Mouse (Mus musculus) lung, embryonic 15.5 days (tissue): Measurements from ENCODE around the gene Klrb1c. TPM values are rescaled to one million over a fixed set of nuclear protein-coding genes. Genes with fewer than 3 reads are reported as not detected.
"Not testable (repeated sequence)": the region's sequence is repeated elsewhere in the genome, so short reads cannot be mapped to it uniquely, and the experiment has no call there.

Source experiments
- ATAC-seq: fragments of 200-750 bp; cut with Nextera tagmentation; 2 replicates; pipeline ENCODE4 v1.8.0; 2017; ENCODE audit warnings: moderate number of reproducible peaks, borderline replicate concordance; ENCODE audit not compliant: low FRiP score, low TSS enrichment; ENCODE audit errors: extremely low read depth
- H3K27ac ChIP-seq: fragments of 300-500 bp; sonication (generic); 2 replicates; pipeline ENCODE4 v1.5.1; 2015; ENCODE audit warnings: moderate library complexity, mild to moderate bottlenecking, inconsistent platforms
- H3K27me3 ChIP-seq: fragments of 300-500 bp; sonication (generic); 2 replicates; pipeline ENCODE4 v1.6.1; 2015; ENCODE audit warnings: inconsistent platforms
- H3K36me3 ChIP-seq: fragments of 300-500 bp; sonication (generic); 2 replicates; pipeline ENCODE4 v1.6.1; 2015; ENCODE audit warnings: inconsistent platforms
- H3K4me1 ChIP-seq: fragments of 300-500 bp; sonication (generic); 2 replicates; pipeline ENCODE4 v1.6.1; 2015; ENCODE audit warnings: inconsistent platforms
- H3K4me2 ChIP-seq: fragments of 300-500 bp; sonication (generic); 2 replicates; pipeline ENCODE4 v1.6.1; 2015; ENCODE audit warnings: inconsistent platforms, mild to moderate bottlenecking, moderate library complexity
- H3K4me3 ChIP-seq: fragments of 300-500 bp; sonication (generic); 2 replicates; pipeline ENCODE4 v1.5.1; 2015; ENCODE audit warnings: mild to moderate bottlenecking, inconsistent platforms
- H3K9ac ChIP-seq: fragments of 300-500 bp; sonication (generic); 2 replicates; pipeline ENCODE4 v1.6.1; 2015; ENCODE audit warnings: inconsistent platforms
- H3K9me3 ChIP-seq: fragments of 300-500 bp; sonication (generic); 2 replicates; pipeline ENCODE4 v1.6.1; 2016; ENCODE audit warnings: inconsistent platforms
- WGBS: fragments of 180-500 bp; shearing (Covaris S2); methylation state at CpG from one replicate; pipeline ENCODE4 v1.1.7; 2015; 5-methylcytosine and 5-hydroxymethylcytosine counted together
- polyA plus RNA-seq: library from polyadenylated mRNA; unstranded; fragments of >200 nt; fragmentation: Nextera tagmentation; extraction: Ambion mirVana; gene quantifications from 2 replicates; pipeline ENCODE4 v1.2.1, GENCODE M21; 2015

Klrb1c gene
- polyA plus RNA-seq, 1 experiment from 2014 or later, result 0.16 TPM

DNA sequence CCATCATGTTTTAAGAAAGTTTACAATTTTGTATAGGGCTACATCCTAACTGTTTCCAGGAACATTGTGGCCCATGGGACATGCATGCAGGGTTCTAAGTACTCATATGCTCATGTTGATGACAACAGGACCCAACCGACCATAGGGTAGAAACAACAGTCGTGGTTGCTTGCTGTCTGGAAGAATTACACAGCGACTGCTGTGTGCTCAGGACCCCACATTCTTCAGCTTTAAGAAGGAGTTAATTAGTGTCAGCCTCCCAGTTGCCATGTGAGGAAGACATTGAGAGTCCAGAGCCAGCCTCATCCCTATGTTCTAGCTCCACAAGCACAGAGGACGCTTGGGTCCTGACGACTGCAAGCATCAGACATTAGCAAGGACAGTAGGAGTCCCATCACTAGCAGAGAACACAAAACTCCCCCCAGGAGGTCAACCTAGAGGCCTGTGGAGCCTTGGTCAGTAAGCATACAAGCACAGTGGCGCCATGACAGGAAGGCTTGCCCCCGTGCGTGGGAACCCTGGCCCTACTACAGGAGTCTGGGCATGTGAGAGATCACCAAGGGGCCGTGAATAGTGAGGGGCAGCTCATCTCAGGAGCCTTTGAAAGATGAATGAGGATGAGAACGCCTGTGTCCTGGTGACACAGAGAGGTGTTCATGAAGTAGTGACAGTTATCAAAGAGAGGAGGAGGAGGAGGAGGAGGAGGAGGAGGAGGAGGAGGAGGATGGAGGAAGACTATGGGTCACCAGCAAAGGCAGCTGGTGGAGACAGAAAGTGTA lies 25.9 kb downstream of the Klrb1c start:
- peak overlapping the region; percentile 63 for H3K4me2 ChIP-seq
- peak overlapping the region; percentile 52 for H3K4me3 ChIP-seq
- not testable (repeated sequence) for ATAC-seq, H3K27me3 ChIP-seq, H3K9me3 ChIP-seq, H3K9ac ChIP-seq, H3K4me1 ChIP-seq, H3K36me3 ChIP-seq, H3K27ac ChIP-seq
- 64% methylated on average over 10 of the region's 10 CpGs for WGBS

GRCm38 (mm10) chr6:128761144-128761540 lies 27.9 kb downstream of the Klrb1c start:
- H3K4me2 ChIP-seq, result peak overlapping the region; percentile 54
- H3K9me3 ChIP-seq, result no peaks in the 10 kb centered on the region
- no peak for ATAC-seq
- no peaks in the 10 kb centered on the region for H3K36me3 ChIP-seq
- H3K4me1 ChIP-seq, result peaks cover 5% of the 10 kb centered on the region
- H3K9ac ChIP-seq, result no peak overlapping the region
- 36% methylated on average over 5 of the region's 5 CpGs for WGBS
- H3K27ac ChIP-seq, result peak overlapping the region; percentile 57; the same call in 1 of the 2 replicates
- H3K4me3 ChIP-seq, result peak overlapping the region; percentile 73
- no peaks in the 10 kb centered on the region for H3K27me3 ChIP-seq

- not testable (repeated sequence) for H3K36me3 ChIP-seq, H3K9me3 ChIP-seq, H3K27me3 ChIP-seq, H3K4me1 ChIP-seq
- peak overlapping the region; percentile 54 for H3K4me2 ChIP-seq
- ATAC-seq, result peak; percentile 68
- H3K9ac ChIP-seq, result peak overlapping the region; percentile 70
- WGBS, result under 1% methylated on average over 44 of the region's 44 CpGs
- peak overlapping the region; percentile 84 for H3K27ac ChIP-seq
- peak overlapping the region; percentile 73 for H3K4me3 ChIP-seq
Observed at GRCm38 (mm10) chr6:128760416-128761143, 28.4 kb downstream of the Klrb1c start.

- not testable (repeated sequence) for H3K4me1 ChIP-seq, H3K36me3 ChIP-seq, H3K9me3 ChIP-seq, H3K27me3 ChIP-seq
- H3K9ac ChIP-seq, result peak overlapping the region; percentile 70
- peak overlapping the region; percentile 84 for H3K27ac ChIP-seq
- peak; percentile 44 for ATAC-seq
- WGBS, result 0% methylated on average over 22 of the region's 22 CpGs
- H3K4me3 ChIP-seq, result peak overlapping the region; percentile 73
- H3K4me2 ChIP-seq, result peak overlapping the region; percentile 42
Observed at GRCm38 (mm10) chr6:128760016-128760415, 29.0 kb downstream of the Klrb1c start.

- no peak overlapping the region for H3K9ac ChIP-seq
- WGBS, result 82% methylated on average over 5 of the region's 5 CpGs
- H3K4me3 ChIP-seq, result peak overlapping the region; percentile 73
- peak overlapping the region; percentile 42; the same call in 1 of the 2 replicates for H3K4me2 ChIP-seq
- H3K27ac ChIP-seq, result no peak overlapping the region
- no peaks in the 10 kb centered on the region for H3K9me3 ChIP-seq
- H3K36me3 ChIP-seq, result no peaks in the 10 kb centered on the region
- no peaks in the 10 kb centered on the region for H3K27me3 ChIP-seq
- no peak for ATAC-seq
- H3K4me1 ChIP-seq, result peaks cover 10% of the 10 kb centered on the region
Observed at GRCm38 (mm10) chr6:128759221-128759950, 29.6 kb downstream of the Klrb1c start.

- not testable (repeated sequence) for H3K4me3 ChIP-seq, H3K27me3 ChIP-seq, H3K36me3 ChIP-seq, H3K4me2 ChIP-seq, H3K4me1 ChIP-seq, H3K9ac ChIP-seq, H3K9me3 ChIP-seq, H3K27ac ChIP-seq, ATAC-seq
- 24% methylated on average over 4 of the region's 4 CpGs for WGBS
Observed at GRCm38 (mm10) chr6:128755402-128755763, 33.6 kb downstream of the Klrb1c start.

- H3K27me3 ChIP-seq, H3K36me3 ChIP-seq, H3K4me1 ChIP-seq, H3K27ac ChIP-seq, H3K9me3 ChIP-seq, H3K4me3 ChIP-seq, H3K9ac ChIP-seq: not testable (repeated sequence)
- WGBS, result 62% methylated on average over 12 of the region's 12 CpGs
- H3K4me2 ChIP-seq, result peak overlapping the region; percentile 38
- 0 out of 2 replicates have a peak, but pooled peaks have one; percentile 9 for ATAC-seq
Observed at GRCm38 (mm10) chr6:128754748-128755401, 34.1 kb downstream of the Klrb1c start.

DNA sequence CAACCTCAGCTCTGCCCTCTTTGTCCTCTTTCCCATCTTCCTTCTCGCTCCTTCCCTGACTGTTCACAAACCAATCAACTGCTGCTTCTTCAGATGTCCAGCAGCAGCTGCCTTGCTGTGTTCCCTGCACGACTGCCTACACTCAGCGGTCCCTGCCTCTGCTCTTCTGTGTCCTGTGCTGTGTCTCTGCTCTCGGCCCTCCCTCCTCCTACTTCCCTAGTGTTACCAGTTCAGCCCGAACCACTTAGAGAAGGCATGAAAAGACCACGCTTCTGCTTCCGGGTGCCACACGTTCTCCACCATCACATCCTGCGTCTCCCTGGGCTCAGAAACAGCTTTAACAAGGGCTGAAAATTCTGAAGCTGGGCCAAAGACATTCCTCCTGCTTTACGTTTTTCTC lies 34.8 kb downstream of the Klrb1c start:
- not testable (repeated sequence) for H3K4me3 ChIP-seq, H3K27me3 ChIP-seq, H3K9ac ChIP-seq, H3K36me3 ChIP-seq, H3K4me1 ChIP-seq, H3K9me3 ChIP-seq
- H3K4me2 ChIP-seq, result peak overlapping the region; percentile 38
- ATAC-seq, result peak; percentile 88; the same call in 1 of the 2 replicates
- peak overlapping the region; percentile 3; the same call in 1 of the 2 replicates for H3K27ac ChIP-seq
- WGBS, result 29% methylated on average over 10 of the region's 10 CpGs

GRCm38 (mm10) chr6:128753610-128754224 lies 35.3 kb downstream of the Klrb1c start:
- H3K4me2 ChIP-seq, result peak overlapping the region; percentile 38
- not testable (repeated sequence) for H3K36me3 ChIP-seq, H3K4me3 ChIP-seq, H3K27ac ChIP-seq, H3K9me3 ChIP-seq, H3K27me3 ChIP-seq, H3K9ac ChIP-seq, H3K4me1 ChIP-seq
- 35% methylated on average over 8 of the region's 8 CpGs for WGBS
- peak; percentile 91 for ATAC-seq

DNA sequence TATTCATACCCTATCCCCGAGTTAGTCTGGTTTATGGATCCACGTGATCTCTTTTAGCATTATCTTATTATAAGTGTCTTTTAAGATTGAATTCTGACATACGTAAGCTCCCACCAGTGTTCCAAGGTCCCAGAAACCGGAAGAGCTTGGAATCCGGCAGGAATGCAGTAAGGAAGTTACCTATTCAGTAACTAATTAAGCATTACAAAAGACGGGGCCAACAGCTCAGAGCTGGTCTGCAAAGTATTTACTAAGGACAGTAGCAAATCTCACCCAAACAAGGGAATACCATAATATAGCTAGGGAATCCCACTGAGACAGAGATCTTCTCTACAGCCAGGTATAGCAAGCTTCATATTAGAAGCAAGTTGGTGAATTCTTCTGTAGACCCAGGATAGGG lies 42.0 kb downstream of the Klrb1c start:
- not testable (repeated sequence) for H3K27ac ChIP-seq, H3K36me3 ChIP-seq, H3K9ac ChIP-seq, H3K4me2 ChIP-seq, H3K9me3 ChIP-seq, H3K27me3 ChIP-seq, ATAC-seq, H3K4me3 ChIP-seq, H3K4me1 ChIP-seq
- WGBS, result 71% methylated on average over 6 of the region's 6 CpGs

- no peaks in the 10 kb centered on the region for H3K4me1 ChIP-seq
- H3K9me3 ChIP-seq, result no peaks in the 10 kb centered on the region
- H3K27ac ChIP-seq, result no peak overlapping the region
- H3K36me3 ChIP-seq, result no peaks in the 10 kb centered on the region
- H3K4me3 ChIP-seq, result no peak overlapping the region
- H3K27me3 ChIP-seq, result no peaks in the 10 kb centered on the region
- no peak overlapping the region for H3K4me2 ChIP-seq
- H3K9ac ChIP-seq, result no peak overlapping the region
- no peak for ATAC-seq
- 85% methylated on average over 7 of the region's 7 CpGs for WGBS
Observed at GRCm38 (mm10) chr6:128737445-128737844, 51.6 kb downstream of the Klrb1c start.
